In genomic region chr6:90709929-90710777, GRCm38 (mm10) we compare ENCODE assay signal across 13 mouse cellular contexts.
DNase-seq lines count a peak whose midpoint lies in the region; ATAC-seq and TF ChIP-seq lines count a peak whose summit lies in the region.
"Had no signal": no experiment of that assay in that cellular context is flagged by ENCODE, and none has a peak within 500 bp of the region (broad histone marks: within the 10 kb centered on the region; RNA-seq: fewer than 3 reads in every experiment).

No protein-coding gene starts in this region.

- 45% methylated on average over 9 of the region's 9 CpGs for WGBS in cerebellum, adult 2 months
- WGBS in midbrain, embryonic 10.5 days = 90% methylated on average over 9 of the region's 9 CpGs
- WGBS in midbrain, embryonic 13.5 days = 90% methylated on average over 9 of the region's 9 CpGs
- WGBS in liver, embryonic 14.5 days (ENCODE audit: insufficient replicate concordance) = 27% methylated on average over 9 of the region's 9 CpGs
- WGBS in stomach, embryonic 15.5 days = 78% methylated on average over 9 of the region's 9 CpGs

- 0 out of 2 replicates have a peak overlapping the region, but pooled peaks have one; percentile 19 for H3K27ac ChIP-seq in cerebellum, adult 2 months (ENCODE audit: insufficient read depth, low read length)
- peak overlapping the region; percentile 89 for H3K27ac ChIP-seq in midbrain, embryonic 10.5 days (replicated peaks)
- H3K27ac ChIP-seq in midbrain, embryonic 13.5 days = no peak overlapping the region
- peak overlapping the region; percentile 96 for H3K27ac ChIP-seq in liver, embryonic 14.5 days
- no peak overlapping the region for H3K27ac ChIP-seq in stomach, embryonic 15.5 days
- H3K27ac ChIP-seq: neural tube, embryonic 12.5 days had no signal

- H3K36me3 ChIP-seq in midbrain, embryonic 10.5 days = no peaks in the 10 kb centered on the region
- H3K36me3 ChIP-seq in midbrain, embryonic 13.5 days = no peaks in the 10 kb centered on the region
- H3K36me3 ChIP-seq in liver, embryonic 14.5 days (replicated peaks; ENCODE audit: control insufficient read depth, insufficient read depth, low read depth) = no peaks in the 10 kb centered on the region; the same call in 1 of the 2 replicates
- H3K36me3 ChIP-seq in stomach, embryonic 15.5 days = no peaks in the 10 kb centered on the region
- H3K36me3 ChIP-seq: neural tube, embryonic 12.5 days had no signal

- TF ChIP-seq POLR2A in cerebellum, adult 2 months (IDR thresholded peaks at IDR 0.05; ENCODE audit: borderline replicate concordance, insufficient read depth, low read length) = no peak

- DNase-seq in cerebellum, adult 2 months = no peak
- DNase-seq in cerebellum, adult 9-10 months = no peak
- no peak for DNase-seq in midbrain, embryonic 10.5 days (ENCODE audit: low spot score)
- peak; percentile 88 to 91 (median 88) for DNase-seq in liver, embryonic 14.5 days (ENCODE audit: low read depth in 3 of 3, low spot score in 3 of 3)
- no peak for DNase-seq in thymus, postnatal 4 days
- no peak for DNase-seq in left cerebral cortex, postnatal 25 days (ENCODE audit: low spot score in 2 of 2)
- DNase-seq: adrenal gland, postnatal 10 days; lung, postnatal 4 days; right cerebral cortex, postnatal 14 days; thymus, postnatal 36 days had no signal

- no peaks in the 10 kb centered on the region for H3K9me3 ChIP-seq in midbrain, embryonic 10.5 days (replicated peaks)
- H3K9me3 ChIP-seq in midbrain, embryonic 13.5 days = no peaks in the 10 kb centered on the region
- no peaks in the 10 kb centered on the region for H3K9me3 ChIP-seq in liver, embryonic 14.5 days (ENCODE audit: control insufficient read depth, low read length)
- H3K9me3 ChIP-seq in stomach, embryonic 15.5 days = no peaks in the 10 kb centered on the region
- H3K9me3 ChIP-seq: neural tube, embryonic 12.5 days had no signal

- no peaks in the 10 kb centered on the region for H3K27me3 ChIP-seq in cerebellum, adult 2 months (ENCODE audit: control insufficient read depth, insufficient read depth, low read length)
- no peaks in the 10 kb centered on the region for H3K27me3 ChIP-seq in midbrain, embryonic 10.5 days (ENCODE audit: low read depth, poor library complexity, severe bottlenecking)
- no peaks in the 10 kb centered on the region for H3K27me3 ChIP-seq in midbrain, embryonic 13.5 days
- H3K27me3 ChIP-seq in liver, embryonic 14.5 days (ENCODE audit: control insufficient read depth, insufficient read depth, low read length) = no peaks in the 10 kb centered on the region
- no peaks in the 10 kb centered on the region for H3K27me3 ChIP-seq in stomach, embryonic 15.5 days (replicated peaks)
- H3K27me3 ChIP-seq: neural tube, embryonic 12.5 days had no signal

- no peak for TF ChIP-seq CTCF in cerebellum, adult 2 months (IDR thresholded peaks at IDR 0.05; ENCODE audit: borderline replicate concordance, insufficient read depth, low read depth, low read length)
- TF ChIP-seq CTCF in liver, embryonic 14.5 days (IDR thresholded peaks at IDR 0.05; ENCODE audit: low read depth) = no peak

- intact Hi-C loops in left cerebral cortex, postnatal 25 days (cut with DNase I) = no loop called here

- TF ChIP-seq EP300 in liver, embryonic 14.5 days (IDR thresholded peaks at IDR 0.05; ENCODE audit: low read depth) = peak; percentile 96

- no peak overlapping the region for H3K4me2 ChIP-seq in midbrain, embryonic 13.5 days (replicated peaks)
- H3K4me2 ChIP-seq in liver, embryonic 14.5 days (ENCODE audit: low read depth) = peak overlapping the region; percentile 73
- no peak overlapping the region for H3K4me2 ChIP-seq in stomach, embryonic 15.5 days

- no peak for ATAC-seq in midbrain, embryonic 13.5 days
- peak; percentile 94 for ATAC-seq in liver, embryonic 14.5 days (ENCODE audit: insufficient read depth)
- ATAC-seq in stomach, embryonic 15.5 days (ENCODE audit: insufficient read depth, low FRiP score, low read depth) = peak; percentile 87

- H3K9ac ChIP-seq in midbrain, embryonic 13.5 days (replicated peaks) = no peak overlapping the region; the same call in 1 of the 2 replicates
- peak overlapping the region; percentile 76 for H3K9ac ChIP-seq in liver, embryonic 14.5 days (replicated peaks)
- H3K9ac ChIP-seq in stomach, embryonic 15.5 days = no peak overlapping the region
- H3K9ac ChIP-seq: neural tube, embryonic 12.5 days had no signal

- no peak overlapping the region for H3K4me3 ChIP-seq in cerebellum, adult 2 months (replicated peaks; ENCODE audit: insufficient read depth, low read depth, low read length)
- H3K4me3 ChIP-seq in midbrain, embryonic 10.5 days = no peak overlapping the region
- no peak overlapping the region for H3K4me3 ChIP-seq in midbrain, embryonic 13.5 days (replicated peaks)
- peak overlapping the region; percentile 24 to 26 for H3K4me3 ChIP-seq in liver, embryonic 14.5 days (ENCODE audit: insufficient read depth in 1 of 2, low read depth in 2 of 2, low read length in 2 of 2)
- H3K4me3 ChIP-seq in stomach, embryonic 15.5 days (replicated peaks) = no peak overlapping the region
- H3K4me3 ChIP-seq: neural tube, embryonic 12.5 days had no signal

- H3K4me1 ChIP-seq in cerebellum, adult 2 months (ENCODE audit: control insufficient read depth, insufficient read depth, low read length) = peaks cover 72% of the 10 kb centered on the region
- peaks cover 86% of the 10 kb centered on the region for H3K4me1 ChIP-seq in midbrain, embryonic 10.5 days
- peaks cover 78% of the 10 kb centered on the region for H3K4me1 ChIP-seq in midbrain, embryonic 13.5 days (replicated peaks)
- peaks cover 80 to 88% of the 10 kb centered on the region in 2 experiments for H3K4me1 ChIP-seq in liver, embryonic 14.5 days (replicated peaks; ENCODE audit: control insufficient read depth in 2 of 2, insufficient read depth in 2 of 2, low read length in 1 of 2)
- peaks cover 64% of the 10 kb centered on the region for H3K4me1 ChIP-seq in stomach, embryonic 15.5 days

Comparison
In these comparisons a context has a peak if more than half of its experiments do, and no peak if none do; other contexts are left out.
1. H3K27ac ChIP-seq: peak in cerebellum, adult 2 months (single experiment), midbrain, embryonic 10.5 days (single experiment) and liver, embryonic 14.5 days (single experiment); none in midbrain, embryonic 13.5 days (single experiment) and stomach, embryonic 15.5 days (single experiment).
2. DNase-seq: peak in liver, embryonic 14.5 days (3 of 3); none in cerebellum, adult 2 months (0 of 2), cerebellum, adult 9-10 months (single experiment), midbrain, embryonic 10.5 days (single experiment), thymus, postnatal 4 days (single experiment) and left cerebral cortex, postnatal 25 days (0 of 2).
3. H3K4me3 ChIP-seq: peak in liver, embryonic 14.5 days (2 of 2); none in cerebellum, adult 2 months (single experiment), midbrain, embryonic 10.5 days (single experiment), midbrain, embryonic 13.5 days (single experiment) and stomach, embryonic 15.5 days (single experiment).